Mouse (Mus musculus) urinary bladder, postnatal 25 days (tissue): ENCODE data around the gene Ak8.

Experiments used
- DNase-seq: peaks from one replicate; pipeline ENCODE4 v3.0.0; 2022; ENCODE audit warnings: low spot score

Gene Ak8

DNA sequence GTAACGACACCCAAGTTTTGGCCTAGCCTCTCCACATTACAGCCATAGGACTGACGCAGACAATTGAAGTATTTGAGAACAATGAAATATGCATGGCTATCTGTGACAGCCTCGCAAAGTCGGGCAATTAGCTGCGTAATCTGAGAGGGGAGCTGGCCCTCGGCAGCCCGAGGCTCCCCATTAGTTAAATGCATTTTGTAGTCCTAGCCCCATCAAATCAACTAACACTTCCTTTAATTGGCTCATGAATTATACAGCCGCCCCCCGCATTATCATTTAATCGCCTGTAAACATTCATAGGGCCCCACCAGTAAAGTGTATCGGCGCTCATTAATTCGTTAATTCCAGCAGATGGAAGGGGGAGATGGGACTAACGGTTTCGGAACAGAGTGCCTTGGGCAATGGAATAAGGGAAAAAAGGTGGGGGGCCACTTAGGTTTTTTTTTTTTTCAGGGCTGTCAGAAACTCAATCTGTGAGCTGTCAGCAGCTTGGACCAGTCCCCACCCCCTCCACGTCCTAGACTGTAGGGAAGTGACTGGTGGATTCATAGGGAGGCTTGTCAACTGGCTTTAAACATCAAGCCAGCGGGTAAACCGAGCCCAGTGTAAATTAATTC is 97.6 kb downstream of the Ak8 start:
- DNase-seq = no peak

DNA sequence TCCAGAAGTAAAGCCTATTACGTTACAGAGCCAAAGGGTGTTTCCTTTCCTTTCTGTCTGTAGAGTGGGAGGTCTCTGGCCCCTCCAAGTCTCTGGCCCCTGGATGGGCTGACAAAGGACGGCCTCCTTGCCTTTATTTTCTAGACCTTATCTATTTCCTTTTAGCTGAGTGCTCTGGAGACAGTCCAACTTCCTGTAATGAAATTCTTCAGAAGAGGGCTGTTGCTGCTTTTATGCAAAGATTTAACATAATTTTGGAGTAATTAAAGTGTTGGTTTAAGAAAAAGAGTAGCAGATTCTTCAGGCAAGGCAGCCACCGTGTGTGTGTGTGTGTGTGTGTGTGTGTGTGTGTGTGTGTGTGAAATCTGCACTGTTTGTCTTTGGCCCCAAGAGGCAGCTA is 98.4 kb downstream of the Ak8 start:
- DNase-seq = no peak

DNA sequence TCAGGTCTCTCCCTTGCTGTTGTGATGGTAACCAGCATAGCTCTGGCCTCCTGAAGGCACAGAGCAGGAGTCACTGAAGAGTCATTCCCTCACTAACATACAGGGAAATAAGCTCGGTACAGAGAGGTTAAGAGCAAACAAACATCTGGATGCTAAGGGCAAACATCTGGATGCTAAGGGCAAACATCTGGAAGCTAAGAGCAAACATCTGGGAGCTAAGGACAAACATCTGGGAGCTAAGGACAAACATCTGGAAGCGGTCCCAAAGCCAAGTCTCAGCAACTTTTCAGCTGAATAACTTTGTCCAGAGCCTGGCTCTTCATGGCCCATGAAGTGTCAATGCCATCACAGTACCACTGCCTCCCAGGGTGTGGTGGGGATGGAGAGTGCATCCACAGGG is 99.6 kb downstream of the Ak8 start:
- DNase-seq = no peak

DNA sequence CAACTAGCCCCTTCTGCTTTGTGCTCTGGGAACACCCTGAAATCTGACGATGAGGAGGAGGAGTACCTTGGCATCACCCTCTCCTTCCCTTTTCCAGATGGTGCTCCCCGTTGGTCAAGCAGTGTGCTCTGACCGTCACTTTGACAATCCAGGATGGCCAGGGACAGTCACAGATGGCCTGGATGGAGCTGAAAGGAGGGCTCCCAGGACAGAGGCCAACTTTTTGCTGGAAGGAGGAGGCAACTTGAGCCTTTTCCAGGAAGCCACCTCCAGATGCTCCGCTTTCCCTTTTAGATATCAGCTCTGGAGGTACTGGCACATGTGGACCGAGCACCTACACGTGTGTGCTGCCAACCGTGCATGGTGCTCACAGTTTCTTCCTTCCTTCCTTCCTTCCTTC is 103.4 kb downstream of the Ak8 start:
- no peak for DNase-seq

DNA sequence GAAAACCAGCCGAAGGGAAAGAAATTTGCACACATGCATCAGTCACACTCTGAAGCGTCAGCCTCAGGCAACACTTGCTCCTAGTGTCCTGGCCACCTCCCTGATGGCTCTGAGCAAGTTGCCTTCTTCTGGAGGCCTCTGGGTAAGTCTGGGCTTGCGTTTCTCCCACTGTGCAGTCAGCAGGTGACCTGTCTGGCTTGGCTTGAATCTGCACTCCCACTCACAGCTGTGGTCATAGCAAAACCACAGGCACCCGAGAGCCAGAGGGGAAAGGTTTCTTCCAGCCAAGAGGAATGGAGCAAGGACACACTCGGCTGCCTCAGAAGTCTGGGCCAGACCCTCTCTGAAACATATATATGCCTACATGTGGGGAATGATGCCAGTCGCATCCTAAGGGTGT is 108.9 kb downstream of the Ak8 start:
- DNase-seq = no peak

DNA sequence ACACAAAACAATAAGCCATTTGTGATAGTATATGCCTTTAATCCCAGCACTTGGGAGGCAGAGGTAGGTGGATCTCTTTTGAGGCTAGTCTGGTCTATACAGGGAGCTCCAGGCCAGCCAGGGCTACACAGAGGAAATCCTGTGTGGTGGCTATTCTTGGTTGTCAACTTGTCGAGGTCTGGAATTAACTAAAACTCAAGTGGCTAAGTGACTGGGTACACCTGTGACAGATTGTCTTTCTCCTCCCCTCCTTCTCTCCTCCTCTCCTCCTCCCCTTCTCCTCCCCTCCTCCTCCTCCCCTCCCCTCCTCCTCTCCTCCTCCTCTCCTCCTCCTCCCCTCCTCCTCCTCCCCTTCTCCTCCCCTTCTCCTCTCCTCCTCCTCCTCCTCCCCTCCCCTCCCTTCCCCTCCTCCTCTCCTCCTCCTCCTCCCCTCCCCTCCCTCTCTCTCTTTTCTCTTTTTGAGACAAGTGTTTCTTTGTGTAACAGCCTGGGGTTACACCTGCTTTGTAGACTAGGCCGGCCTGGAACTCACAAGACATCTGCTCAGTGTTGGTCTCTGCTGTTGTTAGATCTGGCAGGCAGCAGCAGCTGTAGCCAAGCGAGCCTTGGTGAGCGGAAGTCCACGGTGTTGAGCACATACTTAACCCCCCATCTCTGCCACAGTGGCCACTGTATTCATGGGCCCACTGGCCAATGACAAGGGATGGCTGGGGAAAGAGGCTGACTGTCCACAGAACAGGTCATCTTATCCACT is 110.5 kb downstream of the Ak8 start:
- no peak for DNase-seq

DNA sequence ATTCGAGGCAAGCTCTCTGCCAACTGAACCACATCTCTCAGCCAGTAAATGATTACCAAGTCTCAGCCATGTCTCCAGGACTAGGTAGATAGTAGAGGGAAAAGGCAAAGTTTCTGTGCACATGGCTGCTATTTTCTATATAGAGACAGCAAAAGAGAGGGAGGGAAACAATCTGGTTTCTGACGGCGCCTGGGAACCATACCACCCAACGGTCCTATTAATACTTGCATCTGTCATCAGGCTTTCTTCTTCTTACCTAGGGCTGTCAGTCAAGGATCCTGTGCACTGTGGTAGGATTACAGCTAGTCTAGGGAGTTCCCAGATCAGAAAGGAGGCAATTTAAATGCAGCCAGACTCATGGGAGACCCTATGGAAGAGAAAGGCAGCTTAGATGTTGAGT is 118.9 kb downstream of the Ak8 start:
- no peak for DNase-seq

DNA sequence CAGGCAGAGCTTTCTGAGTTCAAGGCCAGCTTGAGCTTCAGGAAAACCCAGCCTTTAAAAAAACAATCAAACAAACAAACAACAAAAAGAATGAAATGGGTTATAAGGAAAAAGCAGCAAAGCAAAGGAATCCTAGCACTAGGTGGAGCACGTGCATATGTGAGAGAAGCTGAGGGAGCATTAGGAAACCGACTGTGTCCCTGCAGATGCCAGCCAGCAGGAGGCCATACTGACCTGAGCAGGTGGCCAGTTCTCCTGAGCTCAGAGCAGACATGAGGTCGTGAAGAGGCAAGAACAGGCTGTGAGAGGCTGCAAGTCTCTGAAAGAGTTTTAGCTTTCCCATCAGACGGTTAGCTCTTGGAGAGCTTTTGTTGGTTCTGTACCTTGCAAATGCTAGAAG is 129.3 kb downstream of the Ak8 start:
- no peak for DNase-seq

DNA sequence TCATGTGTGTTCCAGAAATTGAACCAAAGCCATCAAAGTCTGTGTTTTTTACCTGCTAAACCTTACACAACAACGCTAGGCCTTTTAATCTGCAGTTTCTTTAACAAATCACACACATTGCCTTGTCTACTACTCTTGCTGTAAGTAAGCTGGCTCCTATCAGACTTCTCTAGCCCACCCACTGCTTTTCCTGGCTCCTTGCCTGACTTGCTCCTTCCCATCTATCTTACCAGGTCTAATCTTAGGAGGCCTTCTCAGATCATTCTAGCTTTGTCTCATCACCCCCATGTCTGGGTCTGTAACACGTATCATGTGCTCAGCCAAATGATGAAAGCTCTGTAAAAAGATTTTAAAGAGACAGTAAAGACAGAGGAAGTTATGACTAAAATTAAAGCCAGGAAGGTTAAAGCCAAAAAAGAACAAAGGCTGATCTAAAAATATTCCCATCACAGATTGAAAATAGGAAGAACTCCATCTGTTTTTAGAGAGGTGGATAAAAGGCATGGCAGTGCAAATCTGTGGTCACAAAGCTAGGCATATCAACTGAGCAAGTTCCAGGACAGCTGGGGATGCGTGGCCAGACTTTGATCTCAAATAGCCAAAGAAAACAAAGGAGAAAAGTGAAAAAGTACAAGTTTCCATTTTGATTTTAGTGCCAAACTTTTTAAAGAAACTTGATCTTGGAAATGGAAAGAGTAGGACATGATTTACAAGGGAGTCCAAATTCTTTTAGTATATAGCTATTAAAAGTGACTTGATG is 136.4 kb downstream of the Ak8 start:
- no peak for DNase-seq

DNA sequence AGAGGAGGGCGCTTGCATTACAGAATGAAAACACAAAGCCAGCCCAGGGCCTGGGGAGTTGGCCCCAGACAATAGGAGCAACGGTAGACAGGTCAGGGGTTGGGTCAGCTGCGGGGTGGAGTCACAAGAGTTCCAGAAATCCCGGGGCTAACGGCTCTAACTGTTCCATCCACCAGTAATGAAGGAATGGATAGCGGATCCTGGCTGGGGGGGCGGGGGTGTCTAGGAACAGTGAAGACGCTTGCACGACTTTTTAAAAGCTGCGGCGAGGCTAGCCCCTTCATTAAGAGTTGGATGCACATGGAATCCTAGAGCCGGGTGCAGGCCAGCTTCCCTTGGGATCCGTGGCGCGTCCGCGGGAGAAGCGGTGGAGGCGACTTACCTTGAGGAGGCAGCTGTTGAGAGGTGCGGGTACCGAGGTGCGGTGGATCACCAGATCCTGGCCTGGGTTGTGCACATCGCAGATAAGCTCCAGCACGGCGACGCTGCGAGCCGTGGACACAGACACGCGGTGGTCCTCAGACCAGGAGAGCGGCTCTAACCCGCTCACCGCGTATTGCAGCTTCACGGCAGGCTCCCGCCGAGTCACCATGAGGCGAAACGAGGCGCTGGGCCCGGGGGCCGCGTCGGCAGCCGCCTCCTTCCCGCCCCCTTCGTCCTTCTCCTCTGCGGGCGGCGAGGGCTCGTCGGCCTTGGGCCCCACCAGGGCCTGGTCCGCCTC is 139.7 kb downstream of the Ak8 start:
- peak; percentile 5 for DNase-seq

DNA sequence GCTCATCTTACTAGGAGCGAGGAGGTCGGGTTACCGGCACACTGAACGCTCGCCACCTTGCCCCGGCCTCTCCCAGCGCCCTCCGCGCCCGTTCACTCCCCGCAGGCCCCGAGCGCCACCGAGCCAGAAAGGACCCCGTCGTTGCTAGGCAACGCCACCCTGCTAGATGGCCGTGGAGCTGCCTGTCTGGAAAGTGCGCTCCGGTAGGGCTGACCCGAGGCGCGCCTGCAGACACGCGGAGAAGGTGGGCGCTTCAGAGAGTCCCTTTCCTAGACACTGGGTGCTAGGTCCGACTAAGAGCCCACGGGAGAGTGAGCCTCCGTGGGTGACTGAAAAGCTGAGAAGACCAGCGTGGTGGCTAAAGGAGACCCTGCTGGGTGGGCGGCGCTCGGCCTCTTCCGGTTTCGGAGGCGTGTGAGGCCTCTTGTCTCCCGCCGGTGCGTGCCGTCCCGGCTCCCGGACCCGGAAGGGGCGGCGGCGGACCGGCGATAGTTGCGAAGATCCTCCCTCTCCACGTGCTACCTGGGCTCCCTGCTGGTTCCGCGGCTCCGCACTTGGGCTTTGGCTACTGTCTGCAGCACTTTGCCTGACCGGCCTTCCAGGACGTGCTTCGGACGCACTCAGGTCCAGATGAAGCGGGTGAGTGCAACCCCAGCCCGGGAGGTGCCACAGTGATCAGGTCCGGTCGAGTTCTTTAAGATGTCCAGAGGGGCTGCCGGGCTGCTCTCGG is 140.4 kb downstream of the Ak8 start, which contains the start of the genes Gtf3c4 and Ddx31:
Gene Gtf3c4 (minus strand): TSS at position 139 of the 730 bp plus-strand sequence.
Gene Ddx31 (plus strand): TSS at position 185 of the 730 bp plus-strand sequence.
- peak; percentile 97 for DNase-seq

DNA sequence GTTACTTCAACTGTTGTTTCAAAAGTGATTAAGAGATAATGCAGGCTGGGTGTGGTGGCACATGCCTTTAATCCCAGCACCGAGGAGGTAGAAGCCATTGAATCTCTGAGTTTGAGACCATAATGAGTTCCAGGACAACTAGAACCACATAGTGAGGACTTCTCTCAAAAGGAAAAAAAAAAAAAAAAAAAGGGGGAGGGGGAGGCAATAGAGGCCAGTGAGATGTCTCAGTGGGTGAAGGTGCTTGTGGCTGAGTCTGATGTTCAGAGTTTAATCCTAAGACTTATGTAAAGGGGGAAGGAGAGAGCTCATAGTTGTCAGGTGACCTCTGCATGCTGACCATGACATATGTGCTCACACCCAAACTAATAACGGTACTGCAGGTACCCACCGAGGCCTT is 142.1 kb downstream of the Ak8 start:
- no peak for DNase-seq

DNA sequence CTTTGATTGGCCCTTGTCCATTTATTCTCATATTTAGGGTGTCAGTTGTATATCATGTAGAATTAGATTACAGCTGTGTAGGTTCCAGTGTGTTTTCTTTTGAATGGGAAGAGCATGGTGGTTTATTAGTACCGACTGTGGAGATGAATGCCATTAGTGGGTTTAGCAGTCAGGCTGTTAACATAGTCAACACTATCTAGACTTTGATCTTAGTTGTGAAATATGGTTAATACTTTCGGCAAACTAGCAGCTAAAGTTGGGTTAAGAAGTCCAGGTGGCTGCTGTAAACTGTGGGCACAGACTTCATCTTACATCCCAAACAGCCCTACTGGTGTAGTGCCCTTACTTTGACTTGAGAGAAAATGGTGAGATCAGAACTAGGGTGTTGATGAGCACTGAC is 148.9 kb downstream of the Ak8 start:
- no peak for DNase-seq

DNA sequence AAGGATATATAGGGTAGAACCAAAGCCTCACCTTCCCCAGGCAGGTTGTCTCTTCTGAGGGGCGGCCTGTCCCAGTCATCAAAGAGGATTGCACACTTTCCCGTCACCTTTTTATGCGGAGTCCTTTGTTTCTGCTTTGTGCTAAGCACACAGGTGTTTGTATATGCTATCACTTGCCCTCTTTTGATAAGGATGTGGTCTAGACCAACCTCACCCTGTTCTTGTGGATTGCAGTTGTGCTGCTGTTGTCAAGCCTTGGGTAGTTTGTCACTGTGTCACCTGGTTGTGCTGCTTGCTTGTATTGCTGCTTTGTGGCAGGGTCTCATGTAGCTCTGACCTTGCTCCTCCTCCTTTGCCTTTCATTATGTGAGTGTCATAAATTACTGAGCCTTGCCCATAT is 152.6 kb downstream of the Ak8 start:
- DNase-seq = no peak

DNA sequence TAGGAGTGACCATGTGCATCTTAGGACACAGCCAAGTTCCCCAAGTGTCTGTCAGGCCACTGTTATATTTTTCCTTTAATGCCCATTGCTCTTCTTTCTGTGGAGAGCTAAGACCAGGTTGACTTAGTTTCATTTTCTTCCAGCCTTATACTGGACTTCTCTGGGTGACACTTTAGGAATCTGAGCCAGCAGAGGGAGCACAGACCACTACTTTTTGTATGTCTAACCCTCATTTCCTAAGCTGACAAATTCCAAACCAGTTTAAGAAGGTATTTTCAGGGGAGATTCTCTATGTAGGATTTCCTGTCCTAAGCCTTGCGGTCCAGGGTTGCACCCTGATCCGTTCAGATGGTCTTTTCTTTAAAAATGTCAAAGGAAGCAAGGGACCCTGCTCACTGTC is 155.8 kb downstream of the Ak8 start:
- DNase-seq = no peak

DNA sequence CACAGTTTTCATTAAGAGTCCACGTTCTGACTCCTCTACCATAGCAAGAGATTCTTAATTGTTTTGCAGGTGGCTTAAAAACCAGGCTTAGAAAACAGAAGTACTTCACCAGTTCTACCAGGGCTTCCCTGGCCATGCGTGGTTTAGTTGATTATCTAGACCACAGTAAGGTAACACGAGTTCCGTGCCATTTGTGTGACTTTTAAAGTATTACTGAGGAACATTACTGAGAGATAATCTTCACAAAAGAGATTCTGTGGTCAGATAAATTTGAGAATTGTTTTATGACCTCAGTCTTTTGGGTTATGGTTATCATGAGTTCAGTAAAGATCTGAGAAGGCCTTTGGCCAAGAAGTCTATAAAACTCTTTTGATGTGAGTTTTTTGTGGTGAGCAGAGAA is 159.3 kb downstream of the Ak8 start:
- no peak for DNase-seq

DNA sequence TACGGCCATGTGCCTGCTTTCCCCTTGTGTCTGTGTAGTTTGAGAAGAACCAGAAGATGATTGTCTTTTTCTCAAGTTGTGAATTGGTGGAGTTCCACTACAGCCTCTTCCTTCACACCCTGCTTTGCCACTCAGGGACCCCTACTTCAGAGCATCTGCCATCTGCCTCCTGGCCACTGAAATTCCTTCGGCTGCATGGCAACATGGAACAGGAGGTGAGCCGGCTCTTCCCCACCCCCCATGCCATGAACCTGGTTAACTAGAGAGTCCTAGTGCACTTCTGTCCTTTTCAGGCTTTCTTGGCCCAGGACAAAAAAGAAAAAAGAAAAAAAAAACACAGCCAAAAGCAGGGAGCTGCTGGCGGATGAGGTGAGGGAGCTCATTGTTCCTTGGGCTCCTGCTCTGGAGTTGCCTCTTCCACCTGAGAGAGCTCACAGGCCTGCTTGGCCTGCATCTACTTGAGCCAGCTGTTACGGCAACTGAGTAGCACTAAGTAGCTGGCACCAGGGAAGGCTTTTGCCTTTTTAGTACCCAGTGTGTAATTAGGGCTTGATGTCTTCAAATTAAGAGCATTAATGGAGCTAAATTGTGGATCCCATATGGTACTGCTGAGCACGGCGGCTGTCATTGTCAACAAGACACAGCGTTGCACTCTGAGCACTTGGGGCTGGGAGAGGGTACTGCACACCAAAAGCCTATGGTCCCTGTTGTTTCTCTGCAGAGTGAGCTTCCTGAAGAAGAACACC is 160.9 kb downstream of the Ak8 start:
- no peak for DNase-seq
